Mouse (Mus musculus): Measurements from ENCODE around the gene Olfr1311. TPM values are rescaled to one million over a fixed set of nuclear protein-coding genes. Genes with fewer than 3 reads are reported as not detected.
"Not testable (repeated sequence)": the region's sequence is repeated elsewhere in the genome, so short reads cannot be mapped to it uniquely, and the experiment has no call there.

The Olfr1311 gene
- not detected for total RNA-seq (2021)
- long read RNA-seq, experiment 1, result 0 reads
- long read RNA-seq, experiment 2, result 0 reads

- DNase-seq, result no peak
These were observed at the start of gene Olfr1311 for GRCm38 (mm10) chr2:112024312-112024711. Olfr1311 (minus strand) TSS chr2:112024412.

GRCm38 (mm10) chr2:112050138-112050537, 25.9 kb upstream of the Olfr1311 start, which contains the start of gene Olfr1312:
Olfr1312 (minus strand) TSS chr2:112050238.
- no peak for DNase-seq

- DNase-seq, result not testable (repeated sequence)
These were observed 2.8 kb upstream of the Olfr1311 start for GRCm38 (mm10) chr2:112026971-112027370.

GRCm38 (mm10) chr2:112014900-112015299, 9.3 kb downstream of the Olfr1311 start:
- DNase-seq, result no peak

GRCm38 (mm10) chr2:112012608-112013007, 11.6 kb downstream of the Olfr1311 start, which contains the start of gene Olfr1310:
Olfr1310 (minus strand) TSS chr2:112012708.
- DNase-seq, result no peak

GRCm38 (mm10) chr2:111990181-111990580, 34.0 kb downstream of the Olfr1311 start, which contains the start of gene Olfr1309:
Olfr1309 (minus strand) TSS chr2:111990281.
- no peak for DNase-seq

Other genes with a start within 250 kb of the Olfr1311 start
- gene Olfr1302, start 247.0 kb downstream of the Olfr1311 start, total RNA-seq (2021), result not detected
- gene Olfr1303, start 204.1 kb downstream of the Olfr1311 start, total RNA-seq (2021), result not detected
- not detected for gene Olfr1305, start 147.3 kb downstream of the Olfr1311 start, total RNA-seq (2021)
- gene Olfr1306, start 108.1 kb downstream of the Olfr1311 start, total RNA-seq (2021), result not detected
- gene Olfr1307, start 75.0 kb downstream of the Olfr1311 start, total RNA-seq (2021), result not detected
- not detected for gene Olfr1308, start 59.5 kb downstream of the Olfr1311 start, total RNA-seq (2021)
- gene Olfr1309, start 34.1 kb downstream of the Olfr1311 start, total RNA-seq (2021), result not detected
- gene Olfr1310, start 11.7 kb downstream of the Olfr1311 start, total RNA-seq (2021), result not detected
- not detected for gene Olfr1312, start 25.8 kb upstream of the Olfr1311 start, total RNA-seq (2021)
- gene Olfr1313, start 53.4 kb upstream of the Olfr1311 start, total RNA-seq (2021), result not detected
- gene Olfr1314, start 72.4 kb upstream of the Olfr1311 start, total RNA-seq (2021), result not detected
- not detected for gene Olfr1315-ps1, start 91.0 kb upstream of the Olfr1311 start, total RNA-seq (2021)
- gene Olfr1316, start 110.6 kb upstream of the Olfr1311 start, total RNA-seq (2021), result not detected
- not detected for gene Olfr1317, start 115.9 kb upstream of the Olfr1311 start, total RNA-seq (2021)
- not detected for gene Olfr1318, start 129.8 kb upstream of the Olfr1311 start, total RNA-seq (2021)
- gene Lpcat4, start 215.1 kb upstream of the Olfr1311 start, total RNA-seq (2021), result 1 to 10 TPM; 3.0 to 5.3 TPM
- not detected for gene Nutm1, start 234.9 kb upstream of the Olfr1311 start, total RNA-seq (2021)
- gene Nop10, start 237.5 kb upstream of the Olfr1311 start, total RNA-seq (2021), result 10 to 100 TPM; 56.0 to 60.4 TPM
- 10 to 100 TPM; 27.0 to 33.3 TPM for gene Slc12a6, start 241.4 kb upstream of the Olfr1311 start, total RNA-seq (2021)
- under 1 TPM in 1 of 2 experiments, not detected in 1; 0.18 TPM for gene Gm21985, start 241.9 kb upstream of the Olfr1311 start, total RNA-seq (2021)

Data from gastrocnemius, postnatal 10 days (tissue).